Mouse (Mus musculus) heart, adult 2 months (tissue): ENCODE measurements at regions not wholly inside any gene's neighbourhood (a gene's known extent, or its start where the extent isn't known, plus 50 kb on each side); places are given as distances from the start of the nearest gene placed in this dataset.

Experiments
- CTCF ChIP-seq: fragments of 200-600 bp; IDR thresholded peaks from 2 replicates; pipeline ENCODE4 v1.8.1; 2022; ENCODE audit warnings: antibody characterized with exemption, mild to moderate bottlenecking, moderate library complexity
- POLR2A ChIP-seq: fragments of 200-500 bp; IDR thresholded peaks from 2 replicates; pipeline ENCODE4 v1.6.1; 2011; ENCODE audit warnings: mild to moderate bottlenecking, low read depth, low read length, control low read depth; ENCODE audit not compliant: insufficient read depth

- no peak for TF ChIP-seq CTCF
- TF ChIP-seq POLR2A, result no peak
Measured at GRCm38 (mm10) chr8:8530540-8530939, 130.5 kb downstream of the Efnb2 start.
